Mouse (Mus musculus): ENCODE measurements around the gene Sh3bp5. TPM values are rescaled to one million over a fixed set of nuclear protein-coding genes. Genes with fewer than 3 reads are reported as not detected.

The Sh3bp5 gene
- polyA plus RNA-seq, 1 experiment, result 6.9 TPM

- H3K4me3 ChIP-seq (ENCODE audit: low read depth, low read length), result no peak overlapping the region
- peaks cover 6% of the 10 kb centered on the region for H3K4me1 ChIP-seq (ENCODE audit: control insufficient read depth, insufficient read depth, insufficient read length, low read length)
- no peaks in the 10 kb centered on the region for H3K27me3 ChIP-seq (ENCODE audit: control insufficient read depth, insufficient read depth, low read length)
- 74% methylated on average over 8 of the region's 8 CpGs for WGBS
- no peaks in the 10 kb centered on the region for H3K36me3 ChIP-seq (ENCODE audit: control insufficient read depth, insufficient read depth, low read length)
- H3K27ac ChIP-seq (ENCODE audit: insufficient read depth, low read depth, low read length), result no peak overlapping the region
- TF ChIP-seq POLR2A (IDR thresholded peaks at IDR 0.05; ENCODE audit: low read depth, low read length) (no peak), CTCF (IDR thresholded peaks at IDR 0.05; ENCODE audit: extremely low read depth, insufficient read length, insufficient replicate concordance, low read depth, low read length) (no peak)
Measured at GRCm38 (mm10) chr14:31408666-31409065, 27.2 kb downstream of the Sh3bp5 start.

GRCm38 (mm10) chr14:31407911-31408604 lies 27.8 kb downstream of the Sh3bp5 start:
- H3K27ac ChIP-seq (ENCODE audit: insufficient read depth, low read depth, low read length), result peak overlapping the region; percentile 30
- H3K36me3 ChIP-seq (ENCODE audit: control insufficient read depth, insufficient read depth, low read length), result no peaks in the 10 kb centered on the region
- WGBS, result 73% methylated on average over 6 of the region's 6 CpGs
- H3K4me3 ChIP-seq (ENCODE audit: low read depth, low read length), result no peak overlapping the region
- TF ChIP-seq CTCF (IDR thresholded peaks at IDR 0.05; ENCODE audit: extremely low read depth, insufficient read length, insufficient replicate concordance, low read depth, low read length), result no peak
- no peak for TF ChIP-seq POLR2A (IDR thresholded peaks at IDR 0.05; ENCODE audit: low read depth, low read length)
- peaks cover 8% of the 10 kb centered on the region for H3K4me1 ChIP-seq (ENCODE audit: control insufficient read depth, insufficient read depth, insufficient read length, low read length)
- no peaks in the 10 kb centered on the region for H3K27me3 ChIP-seq (ENCODE audit: control insufficient read depth, insufficient read depth, low read length)

- Histone ChIP-seq H3K4me3 (ENCODE audit: low read depth, low read length) (no peak overlapping the region), H3K27ac (ENCODE audit: insufficient read depth, low read depth, low read length) (peak overlapping the region; percentile 30; the same call in 1 of the 2 replicates), H3K27me3 (ENCODE audit: control insufficient read depth, insufficient read depth, low read length) (no peaks in the 10 kb centered on the region), H3K36me3 (ENCODE audit: control insufficient read depth, insufficient read depth, low read length) (no peaks in the 10 kb centered on the region), H3K4me1 (ENCODE audit: control insufficient read depth, insufficient read depth, insufficient read length, low read length) (peaks cover 8% of the 10 kb centered on the region)
- WGBS, result 87% methylated on average over 15 of the region's 15 CpGs
- TF ChIP-seq CTCF (IDR thresholded peaks at IDR 0.05; ENCODE audit: extremely low read depth, insufficient read length, insufficient replicate concordance, low read depth, low read length), result no peak
- TF ChIP-seq POLR2A (IDR thresholded peaks at IDR 0.05; ENCODE audit: low read depth, low read length), result no peak
Measured at GRCm38 (mm10) chr14:31407208-31407607, 28.7 kb downstream of the Sh3bp5 start.

- Histone ChIP-seq H3K4me3 (ENCODE audit: low read depth, low read length) (no peak overlapping the region), H3K27me3 (ENCODE audit: control insufficient read depth, insufficient read depth, low read length) (no peaks in the 10 kb centered on the region), H3K36me3 (ENCODE audit: control insufficient read depth, insufficient read depth, low read length) (no peaks in the 10 kb centered on the region), H3K4me1 (ENCODE audit: control insufficient read depth, insufficient read depth, insufficient read length, low read length) (peaks cover 8% of the 10 kb centered on the region), H3K27ac (ENCODE audit: insufficient read depth, low read depth, low read length) (no peak overlapping the region)
- no peak for TF ChIP-seq POLR2A (IDR thresholded peaks at IDR 0.05; ENCODE audit: low read depth, low read length)
- TF ChIP-seq CTCF (IDR thresholded peaks at IDR 0.05; ENCODE audit: extremely low read depth, insufficient read length, insufficient replicate concordance, low read depth, low read length), result no peak
- WGBS, result 86% methylated on average over 12 of the region's 12 CpGs
Measured at GRCm38 (mm10) chr14:31406154-31406810, 29.6 kb downstream of the Sh3bp5 start.

- Histone ChIP-seq H3K4me3 (ENCODE audit: low read depth, low read length) (no peak overlapping the region), H3K4me1 (ENCODE audit: control insufficient read depth, insufficient read depth, insufficient read length, low read length) (peaks cover 8% of the 10 kb centered on the region), H3K27me3 (ENCODE audit: control insufficient read depth, insufficient read depth, low read length) (no peaks in the 10 kb centered on the region), H3K27ac (ENCODE audit: insufficient read depth, low read depth, low read length) (no peak overlapping the region), H3K36me3 (ENCODE audit: control insufficient read depth, insufficient read depth, low read length) (no peaks in the 10 kb centered on the region)
- TF ChIP-seq CTCF (IDR thresholded peaks at IDR 0.05; ENCODE audit: extremely low read depth, insufficient read length, insufficient replicate concordance, low read depth, low read length) (no peak), POLR2A (IDR thresholded peaks at IDR 0.05; ENCODE audit: low read depth, low read length) (no peak)
- WGBS, result 88% methylated on average over 6 of the region's 6 CpGs
Measured at GRCm38 (mm10) chr14:31405652-31406051, 30.2 kb downstream of the Sh3bp5 start.

- Histone ChIP-seq H3K4me3 (ENCODE audit: low read depth, low read length) (no peak overlapping the region), H3K27ac (ENCODE audit: insufficient read depth, low read depth, low read length) (no peak overlapping the region), H3K27me3 (ENCODE audit: control insufficient read depth, insufficient read depth, low read length) (no peaks in the 10 kb centered on the region), H3K36me3 (ENCODE audit: control insufficient read depth, insufficient read depth, low read length) (no peaks in the 10 kb centered on the region), H3K4me1 (ENCODE audit: control insufficient read depth, insufficient read depth, insufficient read length, low read length) (peaks cover 8% of the 10 kb centered on the region)
- WGBS, result 71% methylated on average over 4 of the region's 4 CpGs
- no peak for TF ChIP-seq POLR2A (IDR thresholded peaks at IDR 0.05; ENCODE audit: low read depth, low read length)
- TF ChIP-seq CTCF (IDR thresholded peaks at IDR 0.05; ENCODE audit: extremely low read depth, insufficient read length, insufficient replicate concordance, low read depth, low read length), result no peak
Measured at GRCm38 (mm10) chr14:31404663-31405062, 31.2 kb downstream of the Sh3bp5 start.

GRCm38 (mm10) chr14:31403995-31404394 lies 31.9 kb downstream of the Sh3bp5 start:
- Histone ChIP-seq H3K4me3 (ENCODE audit: low read depth, low read length) (no peak overlapping the region), H3K27ac (ENCODE audit: insufficient read depth, low read depth, low read length) (no peak overlapping the region), H3K27me3 (ENCODE audit: control insufficient read depth, insufficient read depth, low read length) (no peaks in the 10 kb centered on the region), H3K36me3 (ENCODE audit: control insufficient read depth, insufficient read depth, low read length) (no peaks in the 10 kb centered on the region), H3K4me1 (ENCODE audit: control insufficient read depth, insufficient read depth, insufficient read length, low read length) (peaks cover 8% of the 10 kb centered on the region)
- TF ChIP-seq POLR2A (IDR thresholded peaks at IDR 0.05; ENCODE audit: low read depth, low read length) (no peak), CTCF (IDR thresholded peaks at IDR 0.05; ENCODE audit: extremely low read depth, insufficient read length, insufficient replicate concordance, low read depth, low read length) (no peak)
- WGBS, result 31% methylated on average over 8 of the region's 8 CpGs

Data from small intestine, adult 2 months (tissue).